Mouse (Mus musculus) fat pad, adult 2 months (tissue): ENCODE measurements around the gene 4921517D22Rik.
"Not testable (repeated sequence)": the region's sequence is repeated elsewhere in the genome, so short reads cannot be mapped to it uniquely, and the experiment has no call there.

ENCODE experiments used
- DNase-seq: peaks from one replicate; pipeline ENCODE4 v3.0.0-alpha.2; 2011; ENCODE audit warnings: low read depth, low spot score; ENCODE audit errors: extremely low read depth

The 4921517D22Rik gene

GRCm38 (mm10) chr13:59694008-59694407 is at the start of gene 4921517D22Rik:
Gene 4921517D22Rik (minus strand): TSS chr13:59694108.
- no peak for DNase-seq

- no peak for DNase-seq
Measured at GRCm38 (mm10) chr13:59741697-59742096, 47.8 kb upstream of the 4921517D22Rik start.

GRCm38 (mm10) chr13:59741096-59741495 is 47.2 kb upstream of the 4921517D22Rik start:
- DNase-seq = no peak

GRCm38 (mm10) chr13:59739397-59739796 is 45.5 kb upstream of the 4921517D22Rik start:
- DNase-seq = no peak

GRCm38 (mm10) chr13:59738455-59738854 is 44.5 kb upstream of the 4921517D22Rik start:
- no peak for DNase-seq

- no peak for DNase-seq
Measured at GRCm38 (mm10) chr13:59735190-59735589, 41.3 kb upstream of the 4921517D22Rik start.

GRCm38 (mm10) chr13:59734347-59734746 is 40.4 kb upstream of the 4921517D22Rik start:
- not testable (repeated sequence) for DNase-seq

GRCm38 (mm10) chr13:59733936-59734335 is 40.0 kb upstream of the 4921517D22Rik start:
- no peak for DNase-seq

GRCm38 (mm10) chr13:59731652-59732051 is 37.7 kb upstream of the 4921517D22Rik start, which contains the start of gene Spata31d1d:
Gene Spata31d1d (minus strand): TSS chr13:59731752.
- no peak for DNase-seq

GRCm38 (mm10) chr13:59728378-59729093 is 34.6 kb upstream of the 4921517D22Rik start:
- no peak for DNase-seq

- DNase-seq = no peak
Measured at GRCm38 (mm10) chr13:59726139-59726867, 32.4 kb upstream of the 4921517D22Rik start.

GRCm38 (mm10) chr13:59722089-59722488 is 28.2 kb upstream of the 4921517D22Rik start:
- not testable (repeated sequence) for DNase-seq

GRCm38 (mm10) chr13:59719475-59719874 is 25.6 kb upstream of the 4921517D22Rik start:
- no peak for DNase-seq

- DNase-seq = not testable (repeated sequence)
Measured at GRCm38 (mm10) chr13:59718857-59719440, 25.0 kb upstream of the 4921517D22Rik start.

- no peak for DNase-seq
Measured at GRCm38 (mm10) chr13:59713710-59714109, 19.8 kb upstream of the 4921517D22Rik start.

- DNase-seq = not testable (repeated sequence)
Measured at GRCm38 (mm10) chr13:59711984-59712383, 18.1 kb upstream of the 4921517D22Rik start, which contains the start of gene Spata31d1b. Gene Spata31d1b (plus strand): TSS chr13:59712284.

- DNase-seq = no peak
Measured at GRCm38 (mm10) chr13:59710230-59710629, 16.3 kb upstream of the 4921517D22Rik start, which contains the start of gene Spata31d1a. Gene Spata31d1a (minus strand): TSS chr13:59710330.

GRCm38 (mm10) chr13:59704562-59704961 is 10.7 kb upstream of the 4921517D22Rik start:
- DNase-seq = no peak

GRCm38 (mm10) chr13:59703514-59703913 is 9.6 kb upstream of the 4921517D22Rik start:
- no peak for DNase-seq

- not testable (repeated sequence) for DNase-seq
Measured at GRCm38 (mm10) chr13:59700137-59700536, 6.2 kb upstream of the 4921517D22Rik start.

GRCm38 (mm10) chr13:59699131-59699530 is 5.2 kb upstream of the 4921517D22Rik start:
- DNase-seq = no peak
